Mouse (Mus musculus) thymus, postnatal 14 days (tissue): ENCODE results near the gene Nop9.

Experiments
- DNase-seq: peaks from one replicate; pipeline ENCODE4 v3.0.0; 2021

The Nop9 gene

GRCm38 (mm10) chr14:55777806-55778205 lies 32.3 kb downstream of the Nop9 start:
- peak; percentile 1 for DNase-seq

GRCm38 (mm10) chr14:55778686-55779085 lies 33.2 kb downstream of the Nop9 start:
- DNase-seq = peak; percentile 1

- DNase-seq = peak; percentile 1
Observed at GRCm38 (mm10) chr14:55779656-55780055, 34.2 kb downstream of the Nop9 start.

- DNase-seq = peak; percentile 2
Observed at GRCm38 (mm10) chr14:55780736-55781135, 35.2 kb downstream of the Nop9 start.

- peak; percentile 59 for DNase-seq
Observed at GRCm38 (mm10) chr14:55781310-55781709, 35.8 kb downstream of the Nop9 start.

- DNase-seq = peak; percentile 1
Observed at GRCm38 (mm10) chr14:55782361-55782960, 37.0 kb downstream of the Nop9 start.

- peak; percentile 2 for DNase-seq
Observed at GRCm38 (mm10) chr14:55783171-55783957, 37.9 kb downstream of the Nop9 start.

GRCm38 (mm10) chr14:55783958-55784235 lies 38.4 kb downstream of the Nop9 start, which contains the start of gene Adcy4:
Gene Adcy4, minus strand, starts transcription at chr14:55784095.
- peak; percentile 2 for DNase-seq

GRCm38 (mm10) chr14:55785195-55785594 lies 39.7 kb downstream of the Nop9 start:
- peak; percentile 52 for DNase-seq

GRCm38 (mm10) chr14:55787731-55788130 lies 42.2 kb downstream of the Nop9 start:
- DNase-seq = peak; percentile 9

- DNase-seq = peak; percentile 80
Observed at GRCm38 (mm10) chr14:55788256-55789050, 43.0 kb downstream of the Nop9 start, which contains the start of gene Ripk3. Gene Ripk3, minus strand, starts transcription at chr14:55788865.

- no peak for DNase-seq
Observed at GRCm38 (mm10) chr14:55793461-55793860, 48.0 kb downstream of the Nop9 start.

GRCm38 (mm10) chr14:55793946-55794345 lies 48.5 kb downstream of the Nop9 start:
- DNase-seq = no peak

GRCm38 (mm10) chr14:55795380-55796163 lies 50.1 kb downstream of the Nop9 start:
- no peak for DNase-seq
